Mouse (Mus musculus) embryo, embryonic 11 days (tissue): ENCODE data around the gene Csnka2ip.
A peak's percentile ranks its signal among the peaks of the same experiment; 100 is the strongest.

Source experiments
- DNase-seq: peaks from one replicate; pipeline ENCODE4 v3.0.0-alpha.2; 2015

Csnka2ip gene

DNA sequence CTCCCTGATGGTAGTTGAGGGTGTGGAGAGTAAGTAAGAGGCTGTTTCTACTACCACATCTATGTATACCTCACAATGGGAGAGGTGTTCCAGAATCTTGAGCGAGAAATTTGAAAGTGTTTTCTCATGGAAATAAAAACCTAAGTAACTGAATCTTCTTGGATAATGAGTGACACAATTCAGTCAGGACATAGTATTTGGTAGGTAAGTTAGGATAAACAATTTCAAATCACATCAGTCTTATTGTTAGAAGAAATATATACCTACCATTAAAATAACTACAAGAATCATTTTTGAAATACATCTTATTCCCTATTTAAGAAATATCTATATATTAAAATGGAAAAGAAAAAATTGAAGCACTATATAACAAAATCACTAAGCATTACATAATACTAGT lies at the start of gene Csnka2ip:
Csnka2ip (minus strand) TSS at position 101 of the 400 bp plus-strand sequence.
- DNase-seq: no peak

DNA sequence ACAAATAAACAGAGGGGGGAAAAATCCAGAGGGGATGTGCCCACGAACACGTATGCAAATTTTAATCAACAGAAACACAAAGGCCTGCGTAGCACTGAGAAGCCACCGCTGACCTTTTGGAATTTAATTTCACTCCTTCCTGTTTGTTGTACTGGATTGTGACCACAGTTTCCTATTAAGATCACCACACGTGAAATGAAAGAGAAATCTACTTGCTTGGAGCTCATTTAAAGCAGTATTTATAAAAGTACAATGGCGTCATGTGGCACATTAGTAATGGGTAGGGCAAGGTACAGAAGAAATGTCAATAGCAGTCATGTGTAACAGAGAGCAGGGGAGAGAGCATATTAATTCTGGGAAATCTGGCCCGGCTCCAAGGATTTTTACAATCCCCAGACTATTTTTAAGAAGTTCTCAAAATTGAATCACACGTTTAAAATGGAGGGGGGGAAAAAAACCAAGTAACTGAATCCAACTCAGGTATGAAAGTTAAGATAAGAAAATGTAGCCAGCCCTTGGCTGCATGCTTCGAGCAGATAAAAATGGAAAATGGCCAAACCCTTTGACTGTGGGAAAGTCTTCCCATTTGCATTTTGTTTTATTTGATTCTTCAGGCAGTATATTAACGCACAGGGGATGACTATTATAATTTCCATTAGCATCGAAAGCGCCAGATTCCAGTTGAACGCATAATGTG lies 47.5 kb upstream of the Csnka2ip start:
- no peak for DNase-seq

GRCm38 (mm10) chr16:64647771-64648170 lies 45.6 kb upstream of the Csnka2ip start:
- DNase-seq: no peak

GRCm38 (mm10) chr16:64635110-64635509 lies 32.9 kb upstream of the Csnka2ip start:
- no peak for DNase-seq

- DNase-seq: no peak
Observed at GRCm38 (mm10) chr16:64620116-64620515, 17.9 kb upstream of the Csnka2ip start.

- no peak for DNase-seq
Observed at GRCm38 (mm10) chr16:64614648-64615047, 12.4 kb upstream of the Csnka2ip start.

DNA sequence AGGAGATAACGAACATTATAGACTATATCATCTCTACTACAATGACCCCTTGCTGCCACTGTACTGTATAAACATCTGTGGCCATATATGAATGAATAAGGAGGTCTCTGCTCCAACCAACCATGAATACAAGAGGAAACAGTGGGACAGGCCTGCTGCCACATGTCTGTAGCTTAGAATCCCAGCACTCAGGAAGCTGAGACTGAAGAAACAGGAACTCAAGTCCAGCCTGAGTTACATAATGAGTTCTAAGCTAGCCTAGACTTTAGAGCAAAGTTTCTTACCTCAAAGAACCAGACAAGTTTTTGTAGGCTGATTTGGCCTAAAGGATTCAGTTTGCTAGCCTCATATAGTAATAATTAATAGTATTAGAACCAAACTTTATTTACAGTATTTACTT lies 5.6 kb upstream of the Csnka2ip start:
- no peak for DNase-seq

DNA sequence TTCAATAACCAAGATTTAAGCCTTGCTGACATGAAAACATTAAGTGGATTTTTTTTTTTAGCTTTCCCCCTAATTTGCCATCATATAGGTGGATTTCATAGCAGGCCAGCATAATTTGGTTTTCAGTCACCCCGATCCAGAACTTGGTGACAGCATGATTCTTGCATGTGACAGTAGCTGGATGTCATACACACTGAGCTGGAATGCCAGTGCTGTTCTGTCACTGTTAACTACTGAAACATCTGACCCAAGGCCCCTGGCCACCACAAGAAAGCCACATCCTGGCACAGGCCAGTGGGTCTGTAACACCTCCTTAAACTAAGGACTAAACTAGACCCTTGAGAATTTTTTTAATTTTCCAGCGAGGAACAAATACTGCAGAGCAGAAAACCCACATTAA lies 15.4 kb downstream of the Csnka2ip start:
- no peak for DNase-seq

DNA sequence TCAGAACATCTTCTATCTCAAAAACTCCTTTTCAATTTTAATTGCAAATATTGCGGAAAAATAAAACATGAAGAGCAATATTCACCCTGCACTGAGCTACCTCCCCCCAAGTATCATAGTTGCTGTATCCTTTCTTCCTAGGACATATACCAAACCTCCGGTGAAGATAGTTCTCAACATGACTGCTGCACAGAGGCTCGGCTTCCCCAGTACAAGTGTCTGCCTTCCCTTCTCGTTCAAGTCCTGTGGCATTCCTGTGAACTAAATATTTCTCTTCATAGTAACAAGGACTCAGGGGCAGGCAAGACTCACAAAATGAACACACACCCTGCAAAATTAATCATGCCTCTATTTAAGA lies 16.0 kb downstream of the Csnka2ip start:
- DNase-seq: no peak

GRCm38 (mm10) chr16:64585599-64586261 lies 16.5 kb downstream of the Csnka2ip start:
- no peak for DNase-seq

- no peak for DNase-seq
Observed at GRCm38 (mm10) chr16:64584591-64584990, 17.6 kb downstream of the Csnka2ip start.

DNA sequence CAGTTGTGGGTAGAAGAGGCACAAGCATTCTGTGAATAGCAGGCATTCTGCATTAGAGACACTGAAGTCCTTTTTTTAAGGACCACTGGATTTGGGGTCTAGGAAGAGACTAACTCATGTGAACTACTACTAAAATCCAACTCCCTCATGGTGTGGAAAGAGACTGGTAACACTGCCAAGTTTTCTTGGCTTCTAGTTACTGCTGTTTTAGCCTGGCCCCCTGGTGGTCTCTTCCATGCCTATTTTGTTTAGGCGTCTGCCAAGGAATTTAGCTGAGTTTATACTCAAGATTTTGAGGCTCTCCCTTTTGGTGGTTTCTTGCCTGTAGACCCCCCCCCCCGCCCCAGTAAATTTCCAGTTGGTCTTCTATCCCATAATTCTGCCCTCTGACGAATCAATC lies 18.8 kb downstream of the Csnka2ip start:
- no peak for DNase-seq

- DNase-seq: no peak
Observed at GRCm38 (mm10) chr16:64569496-64569895, 32.7 kb downstream of the Csnka2ip start.

DNA sequence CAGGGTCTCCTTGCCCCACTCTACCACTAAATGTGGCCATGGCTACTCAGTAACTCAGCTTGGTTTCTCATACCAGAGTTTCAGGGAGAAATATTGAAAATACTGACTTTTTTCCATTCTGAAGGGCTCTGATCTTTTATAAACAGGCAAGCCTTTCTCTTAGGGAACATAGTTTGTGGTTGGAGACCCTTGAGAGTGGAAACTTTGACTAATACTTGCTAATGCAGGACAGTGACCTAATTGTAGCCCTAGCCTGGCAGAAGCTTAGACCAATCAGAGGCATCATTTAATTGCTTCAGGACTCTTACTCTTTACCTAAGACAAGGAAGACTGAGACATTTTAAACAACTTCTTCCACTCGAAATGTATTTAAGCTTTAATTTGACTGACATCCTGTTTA lies 39.1 kb downstream of the Csnka2ip start:
- DNase-seq: no peak

GRCm38 (mm10) chr16:64558518-64558917 lies 43.7 kb downstream of the Csnka2ip start:
- DNase-seq: no peak

GRCm38 (mm10) chr16:64526883-64527282 lies 75.3 kb downstream of the Csnka2ip start:
- no peak for DNase-seq

- peak; percentile 6 for DNase-seq
Observed at GRCm38 (mm10) chr16:64524051-64524645, 78.1 kb downstream of the Csnka2ip start.

DNA sequence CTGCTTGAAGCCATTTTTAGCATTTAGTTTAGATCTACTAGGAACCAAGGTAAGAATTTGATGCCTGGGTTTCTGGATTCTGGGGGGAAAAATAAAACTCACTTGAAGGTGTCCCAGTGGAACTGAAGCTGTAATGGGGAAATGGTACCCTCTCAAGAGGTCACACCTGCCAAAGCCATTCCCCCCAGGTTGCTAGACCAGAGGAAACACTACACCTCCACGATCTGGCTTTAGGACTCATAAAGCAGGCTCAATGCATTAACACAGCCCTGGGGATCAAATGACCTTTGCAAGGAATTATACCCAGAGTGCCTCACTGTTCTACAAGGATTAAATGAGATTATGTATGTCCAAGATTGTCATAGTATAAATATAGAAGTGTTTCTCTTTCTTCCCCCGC lies 88.8 kb downstream of the Csnka2ip start:
- DNase-seq: no peak
